Mouse (Mus musculus): Measurements from ENCODE around the gene Tprn.

- peak; percentile 65 for TF ChIP-seq POLR2A (IDR thresholded peaks at IDR 0.05; ENCODE audit: low read depth, low read length)
- no peak for TF ChIP-seq CTCF (IDR thresholded peaks at IDR 0.05; ENCODE audit: borderline replicate concordance, insufficient read depth, low read length)
Observed at GRCm38 (mm10) chr2:25221331-25221772, 41.1 kb upstream of the Tprn start.
